Mouse (Mus musculus): ENCODE measurements around the gene Kcnj12. TPM values are rescaled to one million over a fixed set of nuclear protein-coding genes. Genes with fewer than 3 reads are reported as not detected.

The Kcnj12 gene
- polyA plus RNA-seq, 1 experiment: 5.7 TPM

GRCm38 (mm10) chr11:61060634-61061033, 38.3 kb downstream of the Kcnj12 start:
- no peaks in the 10 kb centered on the region for H3K36me3 ChIP-seq (ENCODE audit: control insufficient read depth, insufficient read depth, low read length)
- 79% methylated on average over 4 of the region's 4 CpGs for WGBS
- H3K27me3 ChIP-seq (replicated peaks; ENCODE audit: control insufficient read depth, insufficient read depth, low read length): no peaks in the 10 kb centered on the region
- no peak overlapping the region for H3K27ac ChIP-seq (ENCODE audit: insufficient read depth, low read depth, low read length)
- no peaks in the 10 kb centered on the region for H3K4me1 ChIP-seq (ENCODE audit: control insufficient read depth, insufficient read depth, low read length)
- DNase-seq: no peak
- TF ChIP-seq CTCF (conservative IDR thresholded peaks at IDR 0.05; ENCODE audit: insufficient read depth, insufficient read length, low read depth, low read length): no peak
- no peak for TF ChIP-seq POLR2A (IDR thresholded peaks at IDR 0.05; ENCODE audit: low read depth, low read length)
- H3K4me3 ChIP-seq (ENCODE audit: insufficient read depth, low read depth, low read length): no peak overlapping the region

DNA sequence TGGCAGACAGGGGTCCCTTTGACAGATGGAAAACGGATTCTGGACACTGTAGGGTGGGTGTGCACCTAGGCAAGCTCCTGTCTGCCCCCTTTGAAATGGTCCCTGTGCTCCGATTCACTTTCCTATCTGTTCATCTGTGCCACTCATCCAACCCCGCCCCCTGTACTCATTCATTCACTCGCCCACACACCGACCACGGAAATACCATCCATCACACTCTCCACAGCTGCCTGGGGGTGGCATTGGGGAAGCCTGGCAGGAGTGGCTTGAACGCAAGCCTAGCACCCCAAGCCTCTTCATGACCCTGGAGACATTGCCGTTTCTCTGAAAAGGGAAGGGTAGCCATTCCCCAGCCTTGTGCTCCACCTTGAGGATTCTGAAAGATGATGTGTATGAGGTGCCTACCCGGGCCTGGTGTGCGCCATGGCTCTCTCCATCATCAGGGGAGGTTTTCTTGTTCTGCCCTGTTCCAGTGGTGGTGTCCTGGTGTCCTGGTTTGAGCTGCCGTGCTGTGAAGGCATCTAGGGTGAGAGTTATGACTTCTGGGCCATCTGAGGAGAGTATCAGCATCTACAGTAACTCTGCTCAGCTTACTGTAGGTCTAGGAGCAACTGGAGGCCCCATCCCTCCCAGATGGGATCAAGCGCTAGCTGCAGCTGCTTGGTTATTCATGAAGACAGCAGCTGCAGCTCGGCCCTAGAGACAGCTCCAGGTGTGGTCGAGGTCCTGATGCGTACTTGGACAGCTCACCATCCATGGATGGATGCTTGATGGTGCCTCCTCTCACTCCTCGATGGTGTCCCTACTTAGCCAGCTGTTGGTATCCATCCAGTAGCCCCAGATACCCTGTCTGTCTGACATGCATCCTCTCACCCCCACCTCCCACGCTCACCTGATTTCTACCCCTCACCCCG, 40.4 kb downstream of the Kcnj12 start:
- H3K27ac ChIP-seq (ENCODE audit: insufficient read depth, low read depth, low read length): no peak overlapping the region
- DNase-seq: no peak
- H3K27me3 ChIP-seq (replicated peaks; ENCODE audit: control insufficient read depth, insufficient read depth, low read length): no peaks in the 10 kb centered on the region
- WGBS: 69% methylated on average over 18 of the region's 18 CpGs
- no peaks in the 10 kb centered on the region for H3K4me1 ChIP-seq (ENCODE audit: control insufficient read depth, insufficient read depth, low read length)
- H3K4me3 ChIP-seq (ENCODE audit: insufficient read depth, low read depth, low read length): no peak overlapping the region
- TF ChIP-seq CTCF (conservative IDR thresholded peaks at IDR 0.05; ENCODE audit: insufficient read depth, insufficient read length, low read depth, low read length) (no peak), POLR2A (IDR thresholded peaks at IDR 0.05; ENCODE audit: low read depth, low read length) (no peak)
- no peaks in the 10 kb centered on the region for H3K36me3 ChIP-seq (ENCODE audit: control insufficient read depth, insufficient read depth, low read length)

- TF ChIP-seq POLR2A (IDR thresholded peaks at IDR 0.05; ENCODE audit: low read depth, low read length) (no peak), CTCF (conservative IDR thresholded peaks at IDR 0.05; ENCODE audit: insufficient read depth, insufficient read length, low read depth, low read length) (no peak)
- Histone ChIP-seq H3K27ac (ENCODE audit: insufficient read depth, low read depth, low read length) (no peak overlapping the region), H3K27me3 (replicated peaks; ENCODE audit: control insufficient read depth, insufficient read depth, low read length) (no peaks in the 10 kb centered on the region), H3K4me1 (ENCODE audit: control insufficient read depth, insufficient read depth, low read length) (no peaks in the 10 kb centered on the region), H3K36me3 (ENCODE audit: control insufficient read depth, insufficient read depth, low read length) (no peaks in the 10 kb centered on the region), H3K4me3 (ENCODE audit: insufficient read depth, low read depth, low read length) (no peak overlapping the region)
- 86% methylated on average over 6 of the region's 6 CpGs for WGBS
- no peak for DNase-seq
Observed at GRCm38 (mm10) chr11:61063503-61063902, 41.1 kb downstream of the Kcnj12 start.

- no peak overlapping the region for H3K27ac ChIP-seq (ENCODE audit: insufficient read depth, low read depth, low read length)
- H3K36me3 ChIP-seq (ENCODE audit: control insufficient read depth, insufficient read depth, low read length): no peaks in the 10 kb centered on the region
- DNase-seq: no peak
- no peaks in the 10 kb centered on the region for H3K4me1 ChIP-seq (ENCODE audit: control insufficient read depth, insufficient read depth, low read length)
- no peak overlapping the region for H3K4me3 ChIP-seq (ENCODE audit: insufficient read depth, low read depth, low read length)
- H3K27me3 ChIP-seq (replicated peaks; ENCODE audit: control insufficient read depth, insufficient read depth, low read length): no peaks in the 10 kb centered on the region
- 76% methylated on average over 6 of the region's 6 CpGs for WGBS
- no peak for TF ChIP-seq POLR2A (IDR thresholded peaks at IDR 0.05; ENCODE audit: low read depth, low read length)
- no peak for TF ChIP-seq CTCF (conservative IDR thresholded peaks at IDR 0.05; ENCODE audit: insufficient read depth, insufficient read length, low read depth, low read length)
Observed at GRCm38 (mm10) chr11:61065620-61066019, 43.3 kb downstream of the Kcnj12 start.

DNA sequence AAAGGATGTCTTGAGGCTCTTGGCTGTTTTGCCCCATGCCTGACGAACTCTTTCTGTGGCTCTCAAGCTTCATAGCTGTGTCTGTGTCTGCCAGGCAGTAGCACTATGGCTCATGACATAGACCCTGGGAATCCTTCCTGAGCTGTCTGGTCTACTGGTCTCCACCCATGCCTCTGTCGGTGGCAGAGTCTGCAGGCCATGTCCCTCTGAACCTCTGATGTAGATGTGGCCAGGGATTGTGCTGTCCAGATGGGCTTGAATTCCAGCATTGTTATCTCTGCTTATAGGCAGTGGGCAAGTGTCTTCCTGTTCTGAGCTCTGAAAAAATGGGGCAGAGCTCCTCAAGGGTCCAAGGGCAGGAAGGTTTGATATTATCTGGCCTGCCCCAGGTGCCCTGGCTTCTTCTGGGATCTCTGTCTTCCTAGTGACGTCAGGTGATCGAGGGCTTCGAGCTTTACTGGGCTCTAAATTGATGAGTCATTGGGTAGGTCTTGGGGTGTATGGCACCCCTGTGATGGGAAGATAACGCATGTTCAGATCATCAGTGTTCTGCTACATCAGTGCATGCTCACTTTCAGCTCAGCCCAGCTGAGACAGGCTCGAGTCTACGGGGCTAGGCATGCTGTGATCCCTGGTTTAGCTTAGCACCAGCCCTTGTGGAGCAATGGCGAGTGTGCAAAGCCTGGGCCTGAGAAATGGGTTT, 44.9 kb downstream of the Kcnj12 start:
- TF ChIP-seq POLR2A (IDR thresholded peaks at IDR 0.05; ENCODE audit: low read depth, low read length) (no peak), CTCF (conservative IDR thresholded peaks at IDR 0.05; ENCODE audit: insufficient read depth, insufficient read length, low read depth, low read length) (no peak)
- no peak for DNase-seq
- H3K27ac ChIP-seq (ENCODE audit: insufficient read depth, low read depth, low read length): no peak overlapping the region
- no peaks in the 10 kb centered on the region for H3K27me3 ChIP-seq (replicated peaks; ENCODE audit: control insufficient read depth, insufficient read depth, low read length)
- H3K4me1 ChIP-seq (ENCODE audit: control insufficient read depth, insufficient read depth, low read length): no peaks in the 10 kb centered on the region
- WGBS: 87% methylated on average over 9 of the region's 9 CpGs
- no peak overlapping the region for H3K4me3 ChIP-seq (ENCODE audit: insufficient read depth, low read depth, low read length)
- no peaks in the 10 kb centered on the region for H3K36me3 ChIP-seq (ENCODE audit: control insufficient read depth, insufficient read depth, low read length)

DNA sequence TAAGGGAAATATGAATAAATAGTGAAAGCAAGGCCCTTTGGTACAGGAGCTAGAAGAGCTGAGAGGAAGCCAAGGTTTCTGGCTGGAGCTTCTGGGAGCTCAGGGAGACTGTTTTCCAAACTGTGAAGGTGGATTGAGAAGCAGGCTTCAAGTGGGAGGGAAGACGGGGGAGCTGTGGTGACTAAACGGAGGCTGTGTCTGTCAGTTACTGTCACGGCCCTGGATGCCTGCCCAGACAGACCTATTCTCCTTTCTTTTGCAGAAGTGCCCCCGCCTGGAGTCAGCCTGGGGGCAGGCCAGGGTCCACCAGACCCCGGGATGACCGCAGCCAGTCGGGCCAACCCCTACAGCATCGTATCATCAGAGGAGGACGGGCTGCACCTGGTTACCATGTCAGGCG, 46.5 kb downstream of the Kcnj12 start:
- no peak for TF ChIP-seq POLR2A (IDR thresholded peaks at IDR 0.05; ENCODE audit: low read depth, low read length)
- no peak for TF ChIP-seq CTCF (conservative IDR thresholded peaks at IDR 0.05; ENCODE audit: insufficient read depth, insufficient read length, low read depth, low read length)
- no peak for DNase-seq
- Histone ChIP-seq H3K27ac (ENCODE audit: insufficient read depth, low read depth, low read length) (no peak overlapping the region), H3K36me3 (ENCODE audit: control insufficient read depth, insufficient read depth, low read length) (no peaks in the 10 kb centered on the region), H3K4me1 (ENCODE audit: control insufficient read depth, insufficient read depth, low read length) (no peaks in the 10 kb centered on the region), H3K4me3 (ENCODE audit: insufficient read depth, low read depth, low read length) (no peak overlapping the region), H3K27me3 (replicated peaks; ENCODE audit: control insufficient read depth, insufficient read depth, low read length) (no peaks in the 10 kb centered on the region)
- WGBS: 85% methylated on average over 10 of the region's 10 CpGs

DNA sequence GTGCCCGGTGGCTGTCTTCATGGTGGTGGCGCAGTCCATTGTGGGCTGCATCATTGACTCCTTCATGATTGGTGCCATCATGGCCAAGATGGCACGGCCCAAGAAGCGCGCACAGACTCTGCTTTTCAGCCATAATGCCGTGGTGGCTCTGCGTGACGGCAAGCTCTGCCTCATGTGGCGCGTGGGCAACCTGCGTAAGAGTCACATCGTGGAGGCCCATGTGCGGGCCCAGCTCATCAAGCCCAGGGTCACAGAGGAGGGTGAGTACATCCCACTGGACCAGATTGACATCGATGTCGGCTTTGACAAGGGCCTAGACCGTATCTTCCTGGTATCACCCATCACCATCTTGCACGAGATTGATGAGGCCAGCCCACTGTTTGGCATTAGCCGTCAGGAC, 47.3 kb downstream of the Kcnj12 start:
- no peak for DNase-seq
- H3K27ac ChIP-seq (ENCODE audit: insufficient read depth, low read depth, low read length): no peak overlapping the region
- H3K27me3 ChIP-seq (replicated peaks; ENCODE audit: control insufficient read depth, insufficient read depth, low read length): no peaks in the 10 kb centered on the region
- H3K36me3 ChIP-seq (ENCODE audit: control insufficient read depth, insufficient read depth, low read length): no peaks in the 10 kb centered on the region
- WGBS: 97% methylated on average over 18 of the region's 18 CpGs
- TF ChIP-seq POLR2A (IDR thresholded peaks at IDR 0.05; ENCODE audit: low read depth, low read length) (no peak), CTCF (conservative IDR thresholded peaks at IDR 0.05; ENCODE audit: insufficient read depth, insufficient read length, low read depth, low read length) (no peak)
- H3K4me1 ChIP-seq (ENCODE audit: control insufficient read depth, insufficient read depth, low read length): no peaks in the 10 kb centered on the region
- no peak overlapping the region for H3K4me3 ChIP-seq (ENCODE audit: insufficient read depth, low read depth, low read length)
